Mouse (Mus musculus) heart, embryonic 14.5 days (tissue): ENCODE data around the gene Car4. TPM values are rescaled to one million over a fixed set of nuclear protein-coding genes. Genes with fewer than 3 reads are reported as not detected.

Source experiments
- ATAC-seq: fragments of 200-750 bp; cut with Nextera tagmentation; 2 replicates; pipeline ENCODE4 v1.8.0; 2017; ENCODE audit warnings: low read depth, moderate TSS enrichment; ENCODE audit not compliant: insufficient number of reproducible peaks, insufficient read depth, low FRiP score
- H3K27ac ChIP-seq, 2 experiments: fragments of 200-500 bp in 1 of 2; fragments of 300-500 bp in 1 of 2; sonication (generic) in 1 of 2; replicated peaks in 1 of 2; 2 replicates each; pipeline ENCODE4 v1.5.1; 2012 to 2014; ENCODE audit warnings: low read depth in 2 of 2, low read length in 2 of 2, control low read depth in 1 of 2, mild to moderate bottlenecking in 1 of 2, mixed read lengths in 1 of 2; ENCODE audit not compliant: control insufficient read depth in 1 of 2, insufficient read depth in 1 of 2
- H3K27me3 ChIP-seq: fragments of 300-500 bp; sonication (generic); 2 replicates; pipeline ENCODE4 v1.6.1; 2014; ENCODE audit warnings: mild to moderate bottlenecking, low read length, control low read depth; ENCODE audit not compliant: control insufficient read depth, insufficient read depth
- H3K36me3 ChIP-seq: fragments of 300-500 bp; sonication (generic); 2 replicates; pipeline ENCODE4 v1.6.1; 2014; ENCODE audit warnings: mild to moderate bottlenecking, control low read depth, low read length, mixed read lengths; ENCODE audit not compliant: control insufficient read depth, insufficient read depth
- H3K4me1 ChIP-seq, 2 experiments: fragments of 200-500 bp in 1 of 2; fragments of 300-500 bp in 1 of 2; sonication (generic) in 1 of 2; 2 replicates each; pipeline ENCODE4 v1.6.1; 2012 to 2014; ENCODE audit warnings: low read length in 2 of 2, control low read depth in 1 of 2, mixed read lengths in 1 of 2; ENCODE audit not compliant: control insufficient read depth in 2 of 2, insufficient read depth in 2 of 2
- H3K4me2 ChIP-seq: fragments of 300-500 bp; sonication (generic); 2 replicates; pipeline ENCODE4 v1.6.1; 2014; ENCODE audit warnings: mild to moderate bottlenecking, low read length
- H3K4me3 ChIP-seq, 2 experiments: fragments of 200-500 bp in 1 of 2; fragments of 300-500 bp in 1 of 2; sonication (generic) in 1 of 2; 2 replicates each; pipeline ENCODE4 v1.5.1; 2012 to 2014; ENCODE audit warnings: low read length in 2 of 2, mild to moderate bottlenecking in 2 of 2, control low read depth in 1 of 2, low read depth in 1 of 2, moderate library complexity in 1 of 2; ENCODE audit not compliant: control insufficient read depth in 1 of 2, insufficient read depth in 1 of 2
- H3K9ac ChIP-seq: fragments of 300-500 bp; sonication (generic); 2 replicates; pipeline ENCODE4 v1.6.1; 2014; ENCODE audit warnings: mild to moderate bottlenecking, low read length
- H3K9me3 ChIP-seq: fragments of 300-500 bp; sonication (generic); 2 replicates; pipeline ENCODE4 v1.6.1; 2016; ENCODE audit warnings: low read length, control low read depth; ENCODE audit not compliant: control insufficient read depth
- WGBS: fragments of 180-500 bp; shearing (Covaris S2); extraction: QIAGEN DNeasy Blood & Tissue Kit; methylation state at CpG from one replicate; pipeline ENCODE4 v1.1.7; 2014; 5-methylcytosine and 5-hydroxymethylcytosine counted together
- polyA plus RNA-seq: library from polyadenylated mRNA; unstranded; fragments of >200 nt; fragmentation: Nextera tagmentation; extraction: Ambion mirVana; gene quantifications from 2 replicates; pipeline ENCODE4 v1.2.1, GENCODE M21; 2014

Car4 gene
- polyA plus RNA-seq = 0.65 and 0.80 TPM in 2 replicates

GRCm38 (mm10) chr11:84957591-84958270 lies at the start of gene Car4:
Car4 (plus strand) TSS chr11:84957786.
- no peaks in the 10 kb centered on the region for H3K9me3 ChIP-seq
- H3K4me1 ChIP-seq = peaks cover 10 to 24% of the 10 kb centered on the region in 2 experiments
- ATAC-seq = no peak
- peaks cover 36% of the 10 kb centered on the region for H3K27me3 ChIP-seq
- WGBS = under 1% methylated on average over 49 of the region's 49 CpGs
- H3K36me3 ChIP-seq = no peaks in the 10 kb centered on the region
- H3K9ac ChIP-seq = no peak within 1 kb of the TSS
- peak within 1 kb of the TSS; percentile 55 for H3K4me2 ChIP-seq
- H3K27ac ChIP-seq = no peak within 1 kb of the TSS
- peak within 1 kb of the TSS in 1 of 2 experiments; percentile 29; a peak in 2 of 4 replicates for H3K4me3 ChIP-seq

- H3K27me3 ChIP-seq = no peaks in the 10 kb centered on the region
- ATAC-seq = no peak
- H3K4me2 ChIP-seq = no peak overlapping the region
- H3K9me3 ChIP-seq = no peaks in the 10 kb centered on the region
- no peaks in the 10 kb centered on the region for H3K4me1 ChIP-seq
- WGBS = 91% methylated on average over 6 of the region's 6 CpGs
- H3K27ac ChIP-seq = no peak overlapping the region
- no peak overlapping the region for H3K4me3 ChIP-seq
- peaks cover 99% of the 10 kb centered on the region for H3K36me3 ChIP-seq
- no peak overlapping the region for H3K9ac ChIP-seq
Measured at GRCm38 (mm10) chr11:84908480-84908879, 49.1 kb upstream of the Car4 start.

- Histone ChIP-seq H3K9me3 (no peaks in the 10 kb centered on the region), H3K27ac (no peak overlapping the region), H3K9ac (no peak overlapping the region), H3K4me1 (peaks cover 0 to 4% of the 10 kb centered on the region in 2 experiments; a peak in 1 of 4 replicates), H3K36me3 (peaks cover 84% of the 10 kb centered on the region), H3K4me3 (no peak overlapping the region), H3K4me2 (no peak overlapping the region), H3K27me3 (no peaks in the 10 kb centered on the region)
- WGBS = 86% methylated on average over 4 of the region's 4 CpGs
- ATAC-seq = no peak
Measured at GRCm38 (mm10) chr11:84910411-84910810, 47.2 kb upstream of the Car4 start.

GRCm38 (mm10) chr11:84914673-84915072 lies 42.9 kb upstream of the Car4 start:
- Histone ChIP-seq H3K27ac (no peak overlapping the region), H3K4me3 (no peak overlapping the region), H3K27me3 (no peaks in the 10 kb centered on the region), H3K36me3 (peaks cover 42% of the 10 kb centered on the region), H3K4me2 (no peak overlapping the region), H3K9ac (no peak overlapping the region), H3K4me1 (peaks cover 0 to 8% of the 10 kb centered on the region in 2 experiments; a peak in 1 of 4 replicates), H3K9me3 (no peaks in the 10 kb centered on the region)
- no peak for ATAC-seq
- WGBS = 74% methylated on average over 5 of the region's 5 CpGs

- WGBS = 5% methylated on average over 34 of the region's 34 CpGs
- H3K27me3 ChIP-seq = no peaks in the 10 kb centered on the region
- peak within 1 kb of the TSS; percentile 83 to 100 for H3K4me3 ChIP-seq
- H3K9me3 ChIP-seq = no peaks in the 10 kb centered on the region
- peaks cover 27% of the 10 kb centered on the region for H3K36me3 ChIP-seq
- ATAC-seq = peak; percentile 82
- H3K27ac ChIP-seq = peak within 1 kb of the TSS in 1 of 2 experiments; percentile 12; a peak in 1 of 4 replicates
- H3K9ac ChIP-seq = peak within 1 kb of the TSS; percentile 86
- peaks cover 0 to 8% of the 10 kb centered on the region in 2 experiments; a peak in 1 of 4 replicates for H3K4me1 ChIP-seq
- H3K4me2 ChIP-seq = peak within 1 kb of the TSS; percentile 74
Measured at GRCm38 (mm10) chr11:84916053-84916702, 41.4 kb upstream of the Car4 start, which contains the start of gene Znhit3. Znhit3 (minus strand) TSS chr11:84916366.

GRCm38 (mm10) chr11:84916703-84917300 lies 40.8 kb upstream of the Car4 start:
- WGBS = 52% methylated on average over 7 of the region's 7 CpGs
- no peaks in the 10 kb centered on the region for H3K9me3 ChIP-seq
- ATAC-seq = no peak

GRCm38 (mm10) chr11:84918425-84918824 lies 39.2 kb upstream of the Car4 start:
- WGBS = 5% methylated on average over 16 of the region's 16 CpGs
- Histone ChIP-seq H3K4me2 (peak overlapping the region; percentile 28; the same call in 1 of the 2 replicates), H3K27ac (no peak overlapping the region), H3K4me1 (peaks cover 0 to 8% of the 10 kb centered on the region in 2 experiments; a peak in 1 of 4 replicates), H3K27me3 (no peaks in the 10 kb centered on the region), H3K9me3 (no peaks in the 10 kb centered on the region), H3K4me3 (no peak overlapping the region), H3K36me3 (peaks cover 5% of the 10 kb centered on the region), H3K9ac (0 out of 2 replicates have a peak overlapping the region, but pooled peaks have one; percentile 4)
- ATAC-seq = no peak

More at GRCm38 (mm10) chr11:84916703-84917300, 40.8 kb upstream of the Car4 start:
- Histone ChIP-seq H3K36me3 (peaks cover 21% of the 10 kb centered on the region), H3K27me3 (no peaks in the 10 kb centered on the region), H3K4me1 (peaks cover 0 to 8% of the 10 kb centered on the region in 2 experiments; a peak in 1 of 4 replicates), H3K9ac (peak overlapping the region; percentile 86), H3K27ac (no peak overlapping the region), H3K4me3 (peak overlapping the region; percentile 83 to 100), H3K4me2 (peak overlapping the region; percentile 74)
